Mouse (Mus musculus) E14TG2a.4 (cell line): ENCODE data around the gene Vmn1r39.
A peak's percentile ranks its signal among the peaks of the same experiment; 100 is the strongest.
"Not testable (repeated sequence)": the region's sequence is repeated elsewhere in the genome, so short reads cannot be mapped to it uniquely, and the experiment has no call there.

Experiments
- H3K27me3 ChIP-seq: 2 replicates; pipeline ENCODE4 v1.6.1; 2014; ENCODE audit warnings: low read length, control low read depth; ENCODE audit not compliant: insufficient read depth
- H3K36me3 ChIP-seq: 2 replicates; pipeline ENCODE4 v1.6.1; 2014; ENCODE audit warnings: low read length, control low read depth; ENCODE audit not compliant: insufficient read depth
- H3K4me1 ChIP-seq: replicated peaks from 2 replicates; pipeline ENCODE4 v1.6.1; 2014; ENCODE audit warnings: low read depth, low read length, control low read depth
- H3K4me3 ChIP-seq: replicated peaks from 2 replicates; pipeline ENCODE4 v1.5.1; 2014; ENCODE audit warnings: mild to moderate bottlenecking, low read length
- H3K9me3 ChIP-seq: 2 replicates; pipeline ENCODE4 v1.6.1; 2014; ENCODE audit warnings: low read length, control low read depth
- CTCF ChIP-seq: conservative IDR thresholded peaks from 2 replicates; pipeline ENCODE4 v1.5.1; 2014; ENCODE audit warnings: low read length
- NANOG ChIP-seq: IDR thresholded peaks from 2 replicates; pipeline ENCODE4 v1.6.1; 2014; ENCODE audit warnings: borderline replicate concordance, low read length, mixed read lengths
- POU5F1 ChIP-seq: IDR thresholded peaks from 2 replicates; pipeline ENCODE4 v1.6.1; 2014; ENCODE audit warnings: low read length, borderline replicate concordance

Gene Vmn1r39

DNA sequence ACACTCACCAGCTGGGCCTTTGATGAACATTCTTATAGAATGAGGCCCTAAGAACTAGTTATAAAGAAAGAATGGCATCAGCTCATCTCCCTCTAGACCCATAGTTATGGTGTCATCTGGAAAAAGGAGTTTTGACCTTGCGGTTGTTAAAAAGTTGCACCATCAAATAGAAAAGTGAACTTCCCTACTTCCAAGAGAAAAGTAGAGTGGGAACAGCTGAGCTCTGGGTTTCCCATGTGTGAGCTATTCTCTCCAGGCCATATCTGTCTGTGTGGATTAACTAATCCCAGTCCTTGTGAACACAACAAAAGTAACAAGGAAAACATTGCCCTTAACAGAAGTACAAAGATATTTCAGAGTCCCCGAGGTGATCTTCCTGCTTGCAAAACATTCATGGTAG is at the start of gene Vmn1r39:
Gene Vmn1r39 (minus strand): TSS at position 101 of the 400 bp plus-strand sequence.
- Histone ChIP-seq H3K4me1 (no peaks in the 10 kb centered on the region), H3K27me3 (no peaks in the 10 kb centered on the region), H3K4me3 (no peak within 1 kb of the TSS), H3K36me3 (no peaks in the 10 kb centered on the region), H3K9me3 (peaks cover 17% of the 10 kb centered on the region)
- no peak for TF ChIP-seq CTCF
- no peak for TF ChIP-seq NANOG
- no peak for TF ChIP-seq POU5F1

DNA sequence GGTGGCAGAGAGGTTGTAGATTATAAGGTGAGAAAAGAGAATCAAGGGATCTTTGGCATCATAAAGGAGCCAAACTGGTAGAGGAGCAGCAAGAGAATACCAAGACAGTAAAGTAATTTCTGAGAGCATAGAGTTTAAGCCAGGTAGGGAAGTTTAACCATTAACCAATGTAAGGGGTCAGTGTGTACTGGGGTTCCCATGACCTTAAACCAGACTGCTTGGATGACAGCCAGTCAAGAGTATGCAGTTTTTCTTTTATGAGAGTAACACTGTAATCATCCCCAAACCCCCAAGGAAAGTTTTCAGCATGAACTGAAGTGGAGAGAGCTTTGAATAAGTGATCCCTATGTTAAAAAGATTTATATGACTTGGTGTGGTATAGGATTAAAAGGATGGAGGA is 49.0 kb upstream of the Vmn1r39 start:
- Histone ChIP-seq H3K4me1 (no peaks in the 10 kb centered on the region), H3K9me3 (no peaks in the 10 kb centered on the region), H3K36me3 (no peaks in the 10 kb centered on the region), H3K27me3 (no peaks in the 10 kb centered on the region), H3K4me3 (no peak overlapping the region)
- TF ChIP-seq CTCF (no peak), NANOG (no peak), POU5F1 (no peak)

DNA sequence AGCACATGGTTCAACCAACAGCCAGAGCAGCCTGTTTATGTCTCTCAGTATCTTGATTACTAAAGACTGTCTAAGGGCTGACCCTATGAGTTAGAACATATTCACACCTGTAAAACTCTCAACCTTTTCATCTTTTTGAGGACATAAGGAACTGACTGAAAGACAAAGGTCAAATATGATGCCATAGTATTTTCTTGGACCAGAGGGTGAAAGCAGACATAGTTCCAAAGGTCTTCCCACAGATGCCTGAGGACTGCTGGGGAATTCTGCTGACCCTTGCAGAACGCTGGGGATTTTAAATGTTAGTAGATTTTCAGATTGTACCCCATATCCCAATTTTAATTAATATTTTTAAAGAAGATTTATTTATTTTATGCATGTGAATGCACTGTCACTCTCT is 47.9 kb upstream of the Vmn1r39 start:
- no peak overlapping the region for H3K4me3 ChIP-seq
- TF ChIP-seq POU5F1 (no peak), CTCF (no peak), NANOG (no peak)
- no peaks in the 10 kb centered on the region for H3K36me3 ChIP-seq
- no peaks in the 10 kb centered on the region for H3K9me3 ChIP-seq
- no peaks in the 10 kb centered on the region for H3K27me3 ChIP-seq
- no peaks in the 10 kb centered on the region for H3K4me1 ChIP-seq

DNA sequence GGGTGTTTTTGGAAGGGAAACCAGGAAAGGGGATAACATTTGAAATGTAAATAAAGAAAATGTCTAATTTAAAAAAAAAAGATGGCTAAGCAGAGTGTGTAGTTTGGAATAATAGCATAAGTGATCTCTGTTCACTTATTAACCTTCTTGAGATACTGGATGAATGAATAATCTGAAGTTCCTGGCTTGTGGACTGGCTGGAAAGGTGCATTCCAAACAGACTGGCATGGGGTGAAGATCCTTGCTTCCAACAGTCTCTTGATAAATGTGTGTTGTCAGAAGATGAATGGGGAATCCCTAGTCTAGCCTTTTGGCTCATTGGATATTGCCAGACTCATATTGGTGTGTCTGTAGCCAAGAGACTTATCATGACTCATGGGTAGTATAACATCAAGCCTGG is 45.8 kb upstream of the Vmn1r39 start:
- H3K4me3 ChIP-seq, result no peak overlapping the region
- TF ChIP-seq POU5F1, result no peak
- TF ChIP-seq NANOG, result no peak
- H3K27me3 ChIP-seq, result no peaks in the 10 kb centered on the region
- H3K36me3 ChIP-seq, result no peaks in the 10 kb centered on the region
- no peaks in the 10 kb centered on the region for H3K9me3 ChIP-seq
- no peaks in the 10 kb centered on the region for H3K4me1 ChIP-seq

DNA sequence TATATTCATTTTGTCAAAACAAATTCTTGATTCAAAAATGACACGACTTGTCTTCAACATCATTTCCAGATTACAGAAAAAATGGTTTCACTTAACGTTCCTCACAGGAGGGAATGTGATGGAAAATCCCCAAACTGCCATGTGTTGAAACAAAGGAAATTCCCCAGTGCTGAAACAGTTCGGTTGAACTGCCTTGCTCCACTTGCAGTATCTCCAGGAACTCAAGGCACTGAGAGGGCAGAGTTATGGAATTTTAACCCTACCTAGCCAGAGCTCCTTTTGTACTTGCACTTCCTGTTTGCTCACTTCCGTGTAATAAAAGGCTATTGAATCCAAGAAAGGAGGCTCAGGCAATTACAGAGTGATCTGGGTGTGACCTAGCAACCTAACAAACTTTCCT is 38.5 kb upstream of the Vmn1r39 start:
- no peaks in the 10 kb centered on the region for H3K4me1 ChIP-seq
- H3K4me3 ChIP-seq, result no peak overlapping the region
- H3K9me3 ChIP-seq, result no peaks in the 10 kb centered on the region
- no peaks in the 10 kb centered on the region for H3K36me3 ChIP-seq
- no peaks in the 10 kb centered on the region for H3K27me3 ChIP-seq
- TF ChIP-seq POU5F1 (no peak), CTCF (no peak), NANOG (no peak)

DNA sequence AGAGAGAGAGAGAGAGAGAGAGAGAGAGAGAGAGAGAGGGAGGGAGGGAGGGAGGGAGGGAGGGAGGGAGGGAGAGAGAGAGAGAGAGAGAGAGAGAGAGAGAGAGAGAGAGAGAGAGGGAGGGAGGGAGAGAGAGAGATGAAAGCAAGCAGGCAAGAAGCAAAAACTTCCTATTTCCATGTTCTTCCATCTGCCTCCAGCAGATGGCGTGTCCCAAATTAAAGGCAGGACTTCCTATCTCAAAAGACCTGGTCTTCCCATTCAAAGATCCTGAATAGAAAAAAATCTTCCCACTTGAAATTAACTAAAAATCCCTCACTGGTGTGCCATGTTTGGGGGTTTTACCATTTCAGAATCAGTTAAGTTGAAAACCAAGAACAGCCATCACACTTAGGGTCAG is 30.2 kb upstream of the Vmn1r39 start:
- H3K27me3 ChIP-seq, H3K4me1 ChIP-seq, H3K9me3 ChIP-seq, H3K4me3 ChIP-seq, H3K36me3 ChIP-seq: not testable (repeated sequence)
- peak; percentile 46 for TF ChIP-seq CTCF

DNA sequence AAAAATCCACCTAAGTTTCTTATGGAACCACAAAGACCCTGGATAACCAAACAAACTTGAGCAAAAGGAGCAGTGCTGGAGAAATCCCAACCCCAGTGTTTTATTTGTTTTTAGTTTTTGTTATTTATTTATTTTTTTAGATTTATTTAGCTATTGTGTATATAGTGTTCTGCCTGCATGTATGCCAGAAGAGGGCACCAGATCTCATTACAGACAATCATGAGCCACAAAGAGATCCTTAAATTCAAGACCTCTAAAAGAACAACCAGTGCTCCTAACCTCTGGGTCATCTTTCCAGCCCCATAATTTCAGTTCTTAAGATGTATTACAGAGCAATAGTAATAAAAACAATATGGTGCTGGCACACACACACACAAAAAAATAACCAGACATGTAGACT is 26.5 kb upstream of the Vmn1r39 start:
- Histone ChIP-seq H3K27me3 (no peaks in the 10 kb centered on the region), H3K36me3 (no peaks in the 10 kb centered on the region), H3K4me1 (no peaks in the 10 kb centered on the region), H3K4me3 (no peak overlapping the region), H3K9me3 (no peaks in the 10 kb centered on the region)
- no peak for TF ChIP-seq NANOG
- no peak for TF ChIP-seq CTCF
- no peak for TF ChIP-seq POU5F1

DNA sequence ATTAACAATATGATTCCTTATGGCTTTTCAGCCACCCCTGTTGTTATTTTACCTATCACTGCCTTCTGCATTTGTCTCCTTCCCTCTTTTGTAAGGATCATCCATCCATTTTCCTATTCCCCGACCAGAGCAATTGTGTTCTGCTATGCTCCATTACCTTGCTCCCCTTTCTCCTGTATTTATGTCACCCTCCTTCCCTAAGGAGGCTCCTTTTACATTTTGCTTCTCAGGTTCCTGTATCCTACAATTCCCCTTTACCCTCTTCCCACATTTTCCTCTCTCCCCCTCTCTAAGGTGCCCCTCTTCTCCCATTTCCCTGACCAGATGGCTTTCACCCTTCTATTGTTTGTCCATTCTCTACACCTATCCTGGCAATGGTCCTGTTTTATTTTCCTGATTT is 4.1 kb downstream of the Vmn1r39 start:
- Histone ChIP-seq H3K27me3 (no peaks in the 10 kb centered on the region), H3K9me3 (no peaks in the 10 kb centered on the region), H3K4me3 (no peak overlapping the region), H3K36me3 (no peaks in the 10 kb centered on the region), H3K4me1 (no peaks in the 10 kb centered on the region)
- TF ChIP-seq CTCF, result no peak
- no peak for TF ChIP-seq NANOG
- no peak for TF ChIP-seq POU5F1

DNA sequence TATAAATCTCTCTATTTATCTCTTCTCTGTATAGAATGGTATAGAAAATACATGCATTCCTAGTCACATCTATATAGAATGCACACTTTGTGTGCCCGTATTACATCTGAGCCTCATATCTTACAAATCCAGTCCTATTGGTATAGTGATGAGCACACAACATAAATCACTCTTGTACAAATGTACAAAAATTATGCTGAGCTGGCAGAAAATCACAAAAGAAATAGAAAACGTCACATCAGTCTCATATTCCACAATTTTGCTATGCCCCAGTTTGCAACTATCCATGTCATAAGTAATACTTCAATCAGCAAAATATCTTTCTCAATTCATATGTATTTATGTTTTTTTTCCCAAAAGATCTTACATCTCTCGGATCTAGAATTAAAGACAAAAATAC is 4.7 kb downstream of the Vmn1r39 start:
- TF ChIP-seq NANOG, result no peak
- Histone ChIP-seq H3K4me1 (no peaks in the 10 kb centered on the region), H3K27me3 (no peaks in the 10 kb centered on the region), H3K4me3 (no peak overlapping the region), H3K9me3 (no peaks in the 10 kb centered on the region), H3K36me3 (no peaks in the 10 kb centered on the region)

DNA sequence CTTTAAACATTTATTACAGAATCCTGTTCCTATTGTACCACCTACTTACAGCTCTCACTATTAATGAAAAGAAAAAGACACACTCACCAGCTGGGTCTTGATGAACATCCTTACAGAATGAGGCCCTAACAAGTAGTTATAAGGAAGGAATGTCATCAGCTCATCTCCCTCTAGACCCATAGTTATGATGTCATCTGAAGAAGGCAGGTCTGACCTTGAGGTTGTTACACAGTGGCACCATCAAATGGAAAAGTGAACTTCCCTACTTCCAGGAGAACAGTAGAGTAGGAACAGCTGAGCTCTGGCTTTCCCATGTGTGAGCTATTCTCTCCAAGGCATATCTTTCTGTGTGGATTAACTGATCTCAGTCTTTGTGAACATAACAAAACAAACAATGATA is 27.9 kb downstream of the Vmn1r39 start, which contains the start of gene Vmn1r38:
Gene Vmn1r38 (minus strand): TSS at position 101 of the 400 bp plus-strand sequence.
- not testable (repeated sequence) for H3K36me3 ChIP-seq, H3K4me3 ChIP-seq, H3K9me3 ChIP-seq, H3K4me1 ChIP-seq, H3K27me3 ChIP-seq
